Mouse (Mus musculus) left cerebral cortex, adult 2 months (tissue): ENCODE results near the gene Ptbp1. TPM values are rescaled to one million over a fixed set of nuclear protein-coding genes. Genes with fewer than 3 reads are reported as not detected.
A peak's percentile ranks its signal among the peaks of the same experiment; 100 is the strongest.

ENCODE experiments used
- DNase-seq, 2 experiments: peaks; one replicate each; pipeline ENCODE4 v3.0.0; 2021 to 2022; ENCODE audit warnings: low spot score in 2 of 2, mixed read lengths in 1 of 2; ENCODE audit errors: extremely low spot score in 1 of 2
- H3K27ac ChIP-seq: fragments of 200-600 bp; 2 replicates; pipeline ENCODE4 v1.8.1; 2022
- H3K4me3 ChIP-seq: fragments of 200-600 bp; 2 replicates; pipeline ENCODE4 v1.8.1; 2022
- CTCF ChIP-seq: fragments of 200-600 bp; IDR thresholded peaks from 2 replicates; pipeline ENCODE4 v1.8.1; 2022; ENCODE audit warnings: antibody characterized with exemption, mild to moderate bottlenecking, moderate library complexity
- intact Hi-C: fragments of 180-260 bp; cut with DNase I; formaldehyde crosslinking; loops from one replicate; pipeline ENCODE4 v1.15.1; 2025
- total RNA-seq, 2 experiments: library from RNA; stranded (reverse); gene quantifications; 2 replicates each; pipeline ENCODE4 v1.2.3; 2021

Gene Ptbp1
- total RNA-seq, 2 experiments from 2014 or later = 55.5 to 61.7 TPM

DNA sequence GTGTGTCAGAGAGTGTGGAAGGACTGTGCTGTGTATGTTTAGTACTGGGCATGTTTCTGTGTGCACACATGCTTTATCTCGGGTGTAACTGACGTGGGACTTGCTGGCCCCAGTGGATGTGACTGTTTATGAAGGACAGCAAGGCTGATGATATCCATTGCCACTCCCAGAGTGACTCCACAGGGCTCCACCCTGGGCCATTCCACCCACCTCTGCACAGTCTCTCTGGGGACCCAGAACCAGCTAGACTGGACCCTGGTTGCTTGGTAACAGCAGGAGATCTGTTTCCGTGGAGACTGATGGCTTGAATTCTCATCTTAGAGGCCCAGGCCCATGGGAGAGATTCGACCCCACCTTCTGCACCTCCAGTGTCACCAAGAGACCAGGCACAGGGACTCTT lies 36.0 kb upstream of the Ptbp1 start:
- no peak for DNase-seq
- TF ChIP-seq CTCF = no peak
- no peak overlapping the region for H3K27ac ChIP-seq
- H3K4me3 ChIP-seq = no peak overlapping the region
- intact Hi-C loops = no loop called here

DNA sequence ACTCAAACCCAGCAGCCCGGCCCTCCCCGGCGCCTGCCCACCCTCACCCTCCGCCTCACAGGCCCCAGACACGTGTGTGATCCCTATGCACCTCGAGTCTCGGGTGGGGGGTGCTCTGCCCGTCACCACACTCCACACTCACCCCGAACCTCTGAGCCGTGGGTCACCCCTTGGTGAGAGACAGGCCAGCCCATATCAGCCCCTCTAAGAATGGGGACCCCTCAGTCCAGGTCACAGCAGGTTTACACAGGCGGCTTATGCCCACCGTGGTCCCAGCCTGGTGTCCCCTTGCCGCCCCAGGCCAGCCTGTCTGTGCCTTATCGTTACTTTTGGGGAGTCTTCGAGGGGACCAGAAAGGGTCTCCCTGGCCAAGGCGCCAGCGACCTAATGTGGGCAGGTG lies 34.6 kb upstream of the Ptbp1 start:
- Histone ChIP-seq H3K4me3 (no peak overlapping the region), H3K27ac (no peak overlapping the region)
- intact Hi-C loops = no loop called here
- DNase-seq = no peak
- TF ChIP-seq CTCF = no peak

DNA sequence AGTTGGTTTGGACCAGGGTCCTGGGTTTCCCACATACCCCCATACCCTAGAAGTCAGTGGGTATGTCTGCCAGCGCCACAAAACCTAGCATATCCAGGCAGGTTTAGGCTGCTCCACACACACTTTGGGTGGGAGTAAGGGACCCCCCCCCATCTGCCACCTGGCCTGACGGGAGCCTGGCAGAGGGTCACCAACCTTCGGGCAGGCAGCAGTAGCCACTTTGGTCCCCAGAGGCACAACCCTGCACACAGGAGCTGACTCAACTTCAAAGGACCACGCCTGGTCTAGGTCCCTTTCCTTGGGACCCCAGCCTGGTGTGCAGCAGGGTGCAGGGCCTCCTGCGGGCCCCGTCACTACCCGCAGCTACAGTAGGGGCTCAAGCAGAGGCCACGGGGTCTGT lies 34.0 kb upstream of the Ptbp1 start:
- no peak for DNase-seq
- Histone ChIP-seq H3K27ac (no peak overlapping the region), H3K4me3 (no peak overlapping the region)
- TF ChIP-seq CTCF = no peak
- intact Hi-C loops = no loop called here

DNA sequence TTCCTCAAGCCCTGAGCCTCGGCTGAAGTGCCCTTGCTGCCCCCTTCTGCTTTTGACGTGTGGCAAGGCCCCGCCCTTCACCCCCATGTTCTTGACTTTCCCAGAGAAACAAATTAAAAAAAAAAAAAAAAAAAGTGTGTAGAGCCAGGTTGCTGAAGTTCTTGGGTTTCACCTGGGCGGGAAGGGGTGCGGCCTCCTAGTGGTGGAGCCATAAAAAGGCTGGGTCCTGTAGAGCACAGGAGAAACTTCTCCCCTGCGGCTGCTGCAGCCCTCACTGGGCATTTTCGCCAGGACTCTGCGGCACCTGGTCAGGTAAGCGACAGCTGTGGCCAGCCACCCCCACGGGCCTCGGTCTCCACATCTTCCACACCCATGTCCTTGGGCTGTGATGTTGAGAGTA lies 33.4 kb upstream of the Ptbp1 start, which contains the start of gene Misp:
TSS of gene Misp (plus strand) at position 208 of the 400 bp plus-strand sequence.
- DNase-seq = no peak
- peak; percentile 23 for TF ChIP-seq CTCF
- intact Hi-C loops = no loop called here
- H3K4me3 ChIP-seq = no peak within 1 kb of the TSS
- H3K27ac ChIP-seq = no peak within 1 kb of the TSS

DNA sequence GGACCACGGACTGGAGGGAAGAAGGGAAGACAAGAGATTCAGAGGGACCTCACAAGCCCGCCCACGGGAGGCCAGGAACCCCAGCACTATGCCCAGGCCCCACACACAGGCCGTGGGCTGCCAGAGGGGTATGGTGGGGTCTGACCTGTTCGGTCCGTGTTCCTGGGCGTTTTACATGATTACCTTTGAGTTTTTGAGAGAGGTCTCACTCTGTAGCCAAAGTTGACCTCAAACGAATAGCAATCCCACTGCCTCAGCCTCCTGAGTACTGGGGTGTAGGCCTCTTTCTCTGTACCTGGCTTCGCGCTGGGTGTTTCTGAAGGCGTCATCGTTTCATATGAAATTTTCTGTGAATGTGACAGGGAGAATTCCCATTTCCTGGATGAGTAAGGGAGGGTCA lies 32.5 kb upstream of the Ptbp1 start:
- no peak for TF ChIP-seq CTCF
- DNase-seq = no peak
- intact Hi-C loops = no loop called here
- H3K4me3 ChIP-seq = no peak overlapping the region
- no peak overlapping the region for H3K27ac ChIP-seq

DNA sequence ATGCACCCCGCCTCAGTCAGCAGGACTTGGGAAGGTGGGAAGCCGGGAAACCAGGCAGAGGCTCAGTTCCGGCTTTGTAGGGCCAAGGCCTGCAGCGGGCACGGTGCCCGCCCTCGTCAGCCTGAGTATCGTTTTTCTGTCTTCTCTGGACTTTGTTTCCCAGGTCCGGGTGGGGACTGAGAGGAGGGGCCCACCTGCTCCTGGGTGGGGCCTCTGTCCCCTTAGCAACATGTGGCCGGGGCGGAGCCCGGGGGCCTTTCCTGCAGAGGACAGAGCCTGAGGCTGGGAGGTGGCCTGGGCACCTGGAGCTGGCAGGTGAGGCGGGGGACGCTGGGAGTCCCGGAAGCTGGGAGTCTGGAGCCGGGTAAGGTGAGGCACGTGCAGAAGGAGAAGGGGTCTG lies 31.9 kb upstream of the Ptbp1 start:
- no peak for DNase-seq
- intact Hi-C loops = no loop called here
- H3K27ac ChIP-seq = no peak overlapping the region
- H3K4me3 ChIP-seq = no peak overlapping the region
- no peak for TF ChIP-seq CTCF

DNA sequence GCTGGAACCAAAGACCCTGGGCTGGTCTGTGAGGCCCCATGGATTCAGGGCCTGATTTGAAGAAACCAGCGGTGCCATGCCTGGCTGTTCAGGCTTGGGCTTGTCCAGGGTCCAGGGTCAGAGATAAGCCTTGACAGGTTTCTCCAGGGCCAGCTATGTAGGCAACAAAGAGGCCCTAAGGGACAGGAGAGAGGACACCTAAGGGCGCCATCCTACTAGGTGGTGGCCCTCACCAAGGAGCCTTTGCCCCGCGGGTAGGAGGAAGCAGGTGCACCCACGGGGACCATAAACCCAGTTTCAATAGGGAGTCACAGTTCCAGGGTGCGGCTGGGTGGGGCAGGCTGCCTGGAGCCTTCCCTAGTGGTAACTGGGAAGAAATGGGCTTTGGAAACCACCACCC lies 31.2 kb upstream of the Ptbp1 start:
- no peak for TF ChIP-seq CTCF
- DNase-seq = no peak
- intact Hi-C loops = no loop called here

DNA sequence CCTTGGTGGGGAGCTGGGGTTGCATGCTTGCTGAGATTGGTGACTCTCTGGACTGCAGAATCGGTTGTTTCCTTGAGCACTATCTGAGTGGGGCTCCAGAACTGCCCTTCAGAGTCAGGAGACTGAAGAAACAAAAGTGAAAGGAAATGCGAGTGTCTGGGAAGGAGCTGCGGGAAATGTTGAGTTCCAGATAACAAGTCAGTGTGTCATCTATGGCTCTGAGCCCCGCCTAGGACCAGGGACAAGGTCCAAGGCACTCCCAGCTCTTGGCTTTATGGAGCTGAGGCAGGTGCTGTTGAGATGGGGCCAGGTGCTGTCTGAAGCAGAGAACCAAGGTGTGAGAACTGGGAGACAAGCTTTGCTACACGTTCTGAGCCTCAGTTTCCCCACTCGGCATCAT lies 29.8 kb upstream of the Ptbp1 start:
- intact Hi-C loops = no loop called here
- TF ChIP-seq CTCF = no peak
- no peak for DNase-seq
- H3K4me3 ChIP-seq = no peak overlapping the region
- no peak overlapping the region for H3K27ac ChIP-seq

More for the DNA sequence above, 31.2 kb upstream of the Ptbp1 start:
- no peak overlapping the region for H3K4me3 ChIP-seq
- no peak overlapping the region for H3K27ac ChIP-seq

DNA sequence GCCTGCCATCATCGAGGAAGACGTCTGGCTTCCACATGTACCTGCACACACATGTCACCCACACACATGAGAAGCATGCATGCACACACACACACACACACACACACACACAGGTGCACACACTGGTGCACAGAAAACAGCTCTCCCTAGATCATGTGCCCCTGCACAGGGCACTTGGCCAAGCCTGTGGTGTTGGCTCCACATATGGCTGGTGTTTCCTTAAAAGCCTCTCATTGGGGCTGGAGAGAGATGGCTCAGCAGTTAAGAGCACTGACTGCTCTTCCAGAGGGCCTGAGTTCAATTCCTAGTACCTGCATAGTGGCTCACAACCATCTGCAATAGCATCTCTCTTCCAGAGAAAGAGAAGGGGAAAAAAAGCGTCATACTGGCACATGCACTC lies 22.6 kb upstream of the Ptbp1 start:
- TF ChIP-seq CTCF = no peak
- no peak overlapping the region for H3K27ac ChIP-seq
- H3K4me3 ChIP-seq = no peak overlapping the region
- no peak for DNase-seq
- intact Hi-C loops = loop anchor here (5.0 kb wide), 1 partner anchor 51 kb away; no protein-coding TSS in a partner anchor

DNA sequence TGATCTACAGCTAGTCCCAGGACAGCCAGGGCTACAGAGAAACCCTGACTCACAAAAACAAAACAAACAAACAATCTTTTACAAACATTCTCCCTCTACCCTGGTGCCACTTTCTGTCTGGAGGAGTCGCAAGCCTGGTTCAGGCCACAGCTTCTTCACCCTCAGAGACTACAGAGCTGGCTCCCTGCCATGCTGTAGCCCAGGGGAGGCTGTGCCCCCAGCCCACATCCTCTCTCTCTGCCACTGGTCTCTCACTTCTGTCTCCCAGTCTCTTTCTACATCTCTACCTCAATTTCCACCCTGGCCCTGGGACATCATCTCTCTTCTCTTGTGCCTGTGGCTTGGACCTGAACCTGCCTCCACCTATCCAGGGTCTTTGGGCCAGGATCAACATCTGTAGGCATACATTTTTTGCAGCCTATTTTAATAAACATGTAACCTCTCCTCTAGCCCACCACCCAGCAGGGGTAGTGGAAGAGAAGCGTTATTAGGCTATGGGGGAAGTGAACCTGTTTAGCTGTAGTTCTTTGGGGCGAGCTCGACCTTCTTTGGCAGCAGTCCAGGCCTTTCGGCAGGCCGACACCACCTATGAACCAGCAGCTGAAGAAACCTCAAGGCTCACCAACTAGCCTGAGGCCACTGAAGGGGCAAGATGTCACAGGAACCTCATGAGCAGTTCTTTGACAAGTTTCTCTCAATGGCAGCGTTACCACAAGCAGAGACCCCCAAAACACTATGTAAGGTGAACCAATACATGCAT lies 22.0 kb upstream of the Ptbp1 start:
- no peak for TF ChIP-seq CTCF
- intact Hi-C loops = loop anchor here (5.0 kb wide), 1 partner anchor 50 kb away; no protein-coding TSS in a partner anchor
- Histone ChIP-seq H3K27ac (no peak overlapping the region), H3K4me3 (no peak overlapping the region)
- no peak for DNase-seq

DNA sequence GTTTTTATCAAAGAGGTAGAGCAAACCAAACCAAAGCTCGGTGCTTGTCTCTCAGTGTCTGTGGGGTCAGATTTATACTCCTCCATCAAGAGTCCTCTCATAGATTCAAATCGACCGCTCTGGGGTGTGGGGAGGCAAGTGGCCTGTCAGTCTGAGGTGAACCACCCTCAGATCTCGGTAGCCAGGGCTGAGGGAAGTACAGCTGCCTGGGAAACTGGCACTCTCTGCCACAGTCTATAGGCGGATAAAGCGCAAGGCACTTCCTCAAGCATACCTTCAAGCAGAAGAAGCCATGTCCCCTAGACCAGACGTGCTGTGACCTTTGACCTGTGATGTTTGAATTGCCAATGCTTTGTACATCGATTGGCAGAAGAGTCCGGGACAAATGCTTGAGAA lies 21.4 kb upstream of the Ptbp1 start:
- no peak for TF ChIP-seq CTCF
- Histone ChIP-seq H3K4me3 (no peak overlapping the region), H3K27ac (no peak overlapping the region)
- DNase-seq = no peak
- intact Hi-C loops = loop anchor here (5.0 kb wide), 1 partner anchor 50 kb away; no protein-coding TSS in a partner anchor

DNA sequence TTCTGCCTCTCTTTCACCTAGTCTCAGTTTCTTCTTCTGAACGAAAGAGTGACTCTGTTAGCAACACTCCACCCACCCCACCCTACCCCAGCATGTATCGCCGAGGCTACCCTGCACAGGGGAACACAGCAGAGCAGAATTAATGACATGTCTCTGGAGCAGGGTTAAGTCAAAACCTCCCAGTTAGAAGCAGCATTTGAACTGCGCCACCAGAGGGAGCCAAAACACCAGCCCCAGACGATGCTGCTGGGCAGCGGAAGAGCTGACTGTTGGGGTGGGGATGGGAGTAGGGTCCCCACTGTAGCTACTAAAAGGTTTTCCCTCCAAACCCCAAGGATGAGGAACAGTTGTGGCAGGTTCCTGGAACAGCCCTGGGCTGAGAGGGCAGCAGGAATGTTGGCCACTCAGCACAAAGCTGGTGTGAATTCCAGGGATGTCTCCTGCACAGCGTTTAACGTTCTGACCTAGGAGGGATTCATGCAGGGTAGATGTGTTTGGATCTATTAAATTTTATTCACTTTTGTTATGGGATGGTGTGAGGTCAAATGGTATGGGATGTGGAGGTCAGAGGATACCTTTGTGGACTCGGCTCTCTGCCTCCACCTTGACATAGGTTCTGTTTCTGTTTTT lies 19.3 kb upstream of the Ptbp1 start:
- intact Hi-C loops = loop anchor here (1.0 to 5.0 kb wide), 3 partner anchors 47 to 124 kb away; no protein-coding TSS in a partner anchor
- peak; percentile 71 to 80 for DNase-seq
- Histone ChIP-seq H3K4me3 (no peak overlapping the region), H3K27ac (no peak overlapping the region)
- TF ChIP-seq CTCF = peak; percentile 85
